Mouse (Mus musculus) skeletal muscle tissue, adult 2 months (tissue): ENCODE results near the gene Csrp1.

Experiments
- DNase-seq: peaks from one replicate; pipeline ENCODE4 v3.0.0-alpha.2; 2012; ENCODE audit warnings: low read depth, low spot score

Csrp1 gene

DNA sequence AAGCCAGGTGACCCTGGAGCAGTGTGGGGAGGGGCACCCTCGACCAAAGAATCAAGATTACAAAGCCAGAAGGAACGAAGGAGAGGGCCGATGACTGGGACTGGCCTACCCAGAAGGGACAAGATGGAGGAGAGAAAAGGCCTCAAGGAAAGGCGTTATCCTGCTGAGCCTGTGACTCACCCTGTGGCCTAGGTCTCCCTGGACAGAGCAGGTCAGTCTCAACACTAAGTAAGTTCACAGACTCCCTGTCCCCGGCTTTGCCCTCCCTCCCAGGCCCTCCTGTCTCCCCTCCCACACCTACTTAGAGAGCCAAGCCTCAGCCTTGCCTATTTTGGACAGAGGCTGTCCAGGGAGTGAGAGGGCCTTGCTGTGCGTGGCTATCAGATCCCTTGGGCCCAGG is at the start of gene Csrp1:
Gene Csrp1, plus strand, starts transcription at position 79 of the 400 bp plus-strand sequence.
- no peak for DNase-seq

DNA sequence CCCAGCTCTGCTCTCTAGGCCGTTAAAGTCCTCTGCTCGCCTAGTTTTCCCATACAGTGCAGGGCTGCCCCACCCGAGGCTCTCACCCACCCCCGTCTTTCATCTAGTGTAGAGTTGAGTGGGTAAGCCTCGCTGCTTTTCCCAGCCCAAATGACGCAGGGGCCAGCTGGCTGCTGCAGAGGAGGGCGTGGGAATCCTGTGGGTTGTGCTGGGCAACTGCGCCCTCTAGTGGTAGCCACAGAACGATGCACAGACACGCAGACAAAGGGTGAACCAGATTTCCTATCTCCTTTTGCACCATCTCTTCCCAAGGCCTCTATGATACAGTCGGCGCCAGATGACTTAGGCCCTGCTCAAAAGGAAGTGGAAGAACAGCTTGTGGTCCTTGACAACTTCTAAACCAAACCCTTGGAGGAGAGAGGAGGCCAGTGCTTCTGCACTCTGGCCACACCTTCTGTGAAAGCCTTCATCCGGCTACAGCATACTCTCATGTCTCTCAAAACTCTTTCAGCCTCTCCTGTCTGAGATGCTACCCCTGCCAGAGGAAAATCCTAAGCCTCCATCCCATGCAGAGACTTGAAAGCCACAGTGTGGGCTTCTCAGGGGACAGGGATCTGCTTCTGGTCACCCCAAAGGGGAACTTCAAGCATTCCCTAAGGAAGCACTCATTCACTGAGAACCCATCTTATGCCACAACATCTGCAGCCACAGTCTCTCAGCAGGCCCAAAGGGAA is 49.3 kb upstream of the Csrp1 start:
- peak; percentile 82 for DNase-seq

DNA sequence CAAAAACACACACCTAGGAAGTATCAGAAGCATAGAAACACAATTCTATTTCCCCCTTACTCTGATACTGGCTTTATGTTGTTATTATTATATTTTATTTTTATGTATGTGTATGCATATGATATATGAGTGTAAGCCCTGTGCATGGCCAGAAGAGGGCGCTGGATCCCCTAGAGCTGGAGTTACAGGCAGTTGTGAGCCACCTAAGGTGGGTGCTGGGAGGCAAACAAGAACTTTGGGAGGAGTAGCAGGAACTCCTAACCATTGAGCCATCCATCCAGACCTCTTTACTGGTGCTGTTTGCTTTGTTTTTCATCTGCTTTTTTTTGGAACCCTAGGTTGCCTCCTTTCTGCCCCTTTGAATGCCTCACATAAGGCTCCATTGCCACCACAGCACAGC is 48.5 kb upstream of the Csrp1 start:
- DNase-seq: no peak

GRCm38 (mm10) chr1:135671956-135672355 is 47.9 kb upstream of the Csrp1 start:
- no peak for DNase-seq

- DNase-seq: no peak
Measured at GRCm38 (mm10) chr1:135672374-135672773, 47.5 kb upstream of the Csrp1 start.

GRCm38 (mm10) chr1:135673423-135673822 is 46.4 kb upstream of the Csrp1 start:
- no peak for DNase-seq

DNA sequence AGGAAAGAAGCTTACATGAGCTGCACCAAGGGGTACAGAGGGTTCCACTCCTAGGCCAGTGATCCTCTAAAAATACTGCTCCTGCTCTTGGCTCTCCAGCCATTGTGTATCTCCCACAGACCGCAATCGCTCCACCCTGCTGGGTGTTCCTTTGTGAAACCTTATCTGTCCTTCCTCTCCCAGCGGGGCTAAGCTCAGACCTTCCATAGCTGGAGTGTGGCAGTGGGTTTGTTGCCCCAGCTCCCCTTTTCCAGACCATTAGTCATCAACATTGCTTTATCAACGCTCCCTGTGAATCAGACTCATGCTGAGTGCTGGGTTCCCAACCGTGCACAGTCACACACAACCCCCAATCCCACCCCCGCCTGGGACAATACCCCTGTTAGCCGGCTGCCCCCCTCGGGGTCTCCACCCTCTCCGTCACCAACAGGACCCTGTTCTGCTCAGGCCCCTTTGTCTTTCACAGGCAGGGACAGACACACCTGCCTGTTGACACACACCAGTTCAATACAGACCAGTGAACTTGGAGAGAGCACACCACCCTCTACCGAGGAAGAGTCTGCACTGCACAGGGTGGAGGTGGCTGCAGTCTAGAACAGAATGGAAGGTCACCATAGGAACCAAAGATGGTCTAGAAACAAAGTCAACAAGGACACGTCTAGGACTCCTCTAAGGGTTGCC is 44.3 kb upstream of the Csrp1 start:
- no peak for DNase-seq

DNA sequence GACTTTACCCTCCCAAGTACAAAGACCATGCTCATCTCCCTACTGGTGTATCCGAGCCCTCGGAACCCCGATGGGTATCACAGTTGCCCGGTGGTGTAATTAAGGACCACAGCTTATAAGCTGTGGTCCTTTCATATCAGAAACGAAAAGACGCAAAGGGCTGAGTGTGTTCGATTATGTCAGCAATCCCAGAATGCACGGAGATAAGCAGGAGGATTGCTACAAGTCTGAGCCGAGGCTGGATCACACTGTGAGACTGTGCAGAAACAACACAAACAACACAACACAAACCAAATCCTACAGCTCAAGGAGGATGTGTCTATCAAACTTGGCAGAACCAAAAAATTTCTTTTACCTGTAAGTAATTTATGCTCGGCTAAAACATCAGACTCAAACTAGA is 43.6 kb upstream of the Csrp1 start:
- no peak for DNase-seq

GRCm38 (mm10) chr1:135676938-135677682 is 42.8 kb upstream of the Csrp1 start:
- DNase-seq: no peak

GRCm38 (mm10) chr1:135678145-135678544 is 41.7 kb upstream of the Csrp1 start:
- DNase-seq: no peak

DNA sequence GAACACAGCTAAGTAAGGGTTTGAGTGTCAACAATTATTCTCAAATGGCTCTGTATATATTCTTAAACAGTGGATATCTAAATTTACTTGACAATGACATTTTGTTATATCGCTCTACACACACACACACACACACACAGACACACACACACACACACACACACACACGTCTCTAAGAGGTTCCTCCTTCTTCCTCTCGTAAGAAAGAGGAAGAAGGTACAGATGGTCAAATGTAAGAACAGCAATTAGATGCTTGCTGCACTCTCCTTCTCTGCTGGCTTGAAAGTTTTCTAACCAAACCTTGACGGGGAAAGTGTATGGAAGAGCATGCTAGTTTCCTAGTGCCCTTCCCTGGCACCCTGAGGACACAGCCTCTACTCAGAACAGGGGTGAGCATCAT is 39.1 kb upstream of the Csrp1 start:
- DNase-seq: no peak

DNA sequence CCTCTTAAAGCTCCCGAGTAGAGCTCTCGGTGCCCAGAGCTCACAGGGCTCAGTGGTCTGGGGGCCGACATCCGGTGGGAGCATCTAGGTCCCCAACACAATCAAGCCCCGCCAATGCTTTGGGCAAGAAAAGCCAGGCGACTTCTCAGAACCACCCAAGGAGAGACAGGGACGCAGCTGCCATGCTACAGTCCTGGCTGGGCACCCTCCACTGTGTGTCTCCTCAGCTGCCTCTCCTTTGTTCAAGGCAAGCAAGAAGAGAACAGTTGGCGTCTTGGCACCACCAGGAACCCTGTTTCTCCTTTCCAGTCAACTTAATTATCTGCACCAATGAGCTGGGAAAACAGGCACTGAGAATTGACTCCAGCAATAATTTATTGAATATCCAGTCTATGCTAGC is 38.7 kb upstream of the Csrp1 start:
- DNase-seq: no peak

DNA sequence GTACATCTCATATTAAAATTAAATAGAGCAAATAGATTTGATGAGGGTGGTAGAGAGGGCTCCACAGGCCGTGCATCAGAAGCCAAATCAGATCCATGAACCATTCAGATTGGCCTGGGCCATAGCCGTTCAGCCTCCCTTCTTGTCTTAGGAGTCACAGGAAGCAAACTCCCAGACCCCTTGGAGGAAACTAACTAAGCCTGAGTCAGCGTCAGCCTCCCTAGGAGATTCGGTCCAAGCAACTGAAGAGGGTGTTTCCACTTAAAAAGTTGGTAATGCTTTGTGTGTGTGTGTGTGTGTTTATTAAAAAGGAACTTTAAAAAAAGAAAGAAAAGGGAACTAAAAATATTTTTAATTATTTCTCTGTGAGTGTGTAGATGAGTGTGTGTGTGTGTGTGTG is 35.0 kb upstream of the Csrp1 start:
- no peak for DNase-seq

DNA sequence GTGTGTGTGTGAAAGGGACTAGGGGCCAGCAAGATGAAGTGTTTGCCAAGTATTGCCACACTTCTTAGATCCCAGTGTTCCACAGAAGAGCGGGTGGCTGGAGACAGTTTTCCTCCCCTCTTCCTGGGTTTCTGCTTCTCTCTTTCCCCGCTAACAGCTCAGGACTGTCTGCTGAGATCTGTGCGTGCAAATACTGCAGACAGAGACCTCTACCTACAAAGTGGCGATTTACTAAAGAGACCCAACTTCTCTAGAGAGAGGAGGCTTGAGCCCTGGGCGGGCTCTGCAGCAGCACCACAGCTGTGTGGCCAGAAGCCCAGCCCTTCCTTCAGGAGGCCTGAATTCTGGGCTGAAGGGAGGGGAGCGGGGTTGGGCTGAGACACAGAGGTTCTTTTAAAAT is 34.5 kb upstream of the Csrp1 start:
- no peak for DNase-seq

- no peak for DNase-seq
Measured at GRCm38 (mm10) chr1:135686792-135687510, 32.9 kb upstream of the Csrp1 start.

DNA sequence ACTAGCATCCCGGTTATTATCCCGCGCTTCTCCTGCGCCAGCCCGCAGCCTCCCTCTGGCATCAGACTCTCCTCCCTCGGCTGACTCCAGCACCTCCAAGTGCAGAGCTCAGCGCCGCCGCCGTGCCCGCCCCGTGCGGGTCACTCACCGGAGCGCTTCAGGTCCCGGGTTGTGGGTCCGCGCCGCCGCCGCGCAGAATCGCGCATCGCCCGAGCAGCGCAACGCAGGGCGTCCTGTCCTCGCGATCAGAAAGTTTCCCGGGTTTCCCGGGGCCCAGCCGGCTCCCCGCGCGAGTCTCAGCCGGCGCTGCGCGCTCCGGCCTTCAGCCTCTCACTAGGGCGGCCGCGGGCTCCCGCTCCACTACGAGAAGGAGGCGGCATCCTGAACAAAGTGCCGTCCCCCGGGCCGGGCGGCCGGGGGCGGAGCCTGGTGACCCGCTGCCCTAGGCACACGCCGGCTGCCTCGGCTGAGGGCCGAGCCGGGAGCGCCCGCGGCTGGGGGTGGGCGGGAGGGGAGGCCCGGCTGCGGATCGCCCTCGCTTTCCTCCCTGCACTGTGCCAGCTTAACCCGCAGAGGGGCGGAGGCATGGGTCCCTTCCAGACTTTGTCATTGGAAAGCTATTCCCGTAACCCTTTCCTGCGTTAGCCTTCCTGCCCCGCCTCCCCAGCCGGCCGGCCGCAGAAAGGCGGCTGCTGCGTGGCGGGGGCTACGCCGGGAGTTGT is 31.9 kb upstream of the Csrp1 start:
- peak; percentile 70 for DNase-seq

GRCm38 (mm10) chr1:135688686-135689085 is 31.2 kb upstream of the Csrp1 start:
- no peak for DNase-seq

DNA sequence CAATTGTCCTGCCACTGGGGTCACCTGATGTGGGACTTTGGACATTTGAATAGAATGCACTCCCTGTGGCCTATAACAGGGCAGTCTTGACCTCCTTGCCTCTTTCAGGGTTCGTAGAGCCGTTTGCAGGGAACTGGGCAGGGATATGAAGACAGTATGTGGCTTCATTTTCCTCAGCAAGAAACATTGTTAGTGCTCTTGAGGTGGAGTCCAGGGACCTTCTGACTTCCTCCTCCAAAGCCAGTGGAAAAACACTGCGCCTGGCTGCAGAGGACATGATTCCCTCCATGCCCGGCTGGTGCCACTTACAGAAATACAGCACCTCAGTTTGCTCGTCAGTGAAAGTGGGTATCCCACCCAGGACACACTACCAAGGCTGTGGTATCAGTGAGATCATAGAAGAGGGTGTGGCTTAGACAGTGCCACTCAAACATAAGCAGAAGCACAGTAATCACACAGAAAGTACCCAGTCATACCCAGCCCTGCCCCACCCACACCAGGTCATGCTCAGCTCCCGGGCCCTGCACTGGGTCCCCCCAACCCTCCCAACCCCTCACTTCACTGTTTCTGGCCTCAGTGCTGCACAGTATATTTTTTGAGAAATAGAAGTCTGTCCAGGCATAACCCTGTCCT is 29.0 kb upstream of the Csrp1 start:
- no peak for DNase-seq

- no peak for DNase-seq
Measured at GRCm38 (mm10) chr1:135691417-135691815, 28.4 kb upstream of the Csrp1 start.

GRCm38 (mm10) chr1:135694181-135694580 is 25.7 kb upstream of the Csrp1 start:
- DNase-seq: no peak

- DNase-seq: no peak
Measured at GRCm38 (mm10) chr1:135697462-135697861, 22.4 kb upstream of the Csrp1 start.
